Mouse (Mus musculus) stomach, postnatal 0 days (tissue): ENCODE results near the gene Fbxo21.

Source experiments
- CTCF ChIP-seq: IDR thresholded peaks from 2 replicates; pipeline ENCODE4 v1.5.1; 2016; ENCODE audit warnings: antibody characterized with exemption, low read depth, mild to moderate bottlenecking, moderate library complexity
- EP300 ChIP-seq: optimal IDR thresholded peaks from 2 replicates; pipeline ENCODE3; 2016; ENCODE audit warnings: antibody characterized with exemption

GRCm38 (mm10) chr5:118030022-118030675, 53.6 kb downstream of the Fbxo21 start:
- no peak for TF ChIP-seq CTCF
- no peak for TF ChIP-seq EP300
